Mouse (Mus musculus): Measurements from ENCODE around the gene Soga1. TPM values are rescaled to one million over a fixed set of nuclear protein-coding genes. Genes with fewer than 3 reads are reported as not detected.
A peak's percentile ranks its signal among the peaks of the same experiment; 100 is the strongest.

Soga1 gene
- 10 to 100 TPM; 11.1 to 12.2 TPM for total RNA-seq (2021)
- long read RNA-seq, experiment 1, full-length matches to known transcripts: 1 of 3 reads
- long read RNA-seq, experiment 1, partial matches to known transcripts: 1 of 3 reads
- long read RNA-seq, experiment 1, other reads (novel, unspliced or antisense): 1 of 3 reads
- long read RNA-seq, experiment 2, partial matches to known transcripts: 0 of 1 reads
- long read RNA-seq, experiment 2, other reads (novel, unspliced or antisense): 1 of 1 reads

DNA sequence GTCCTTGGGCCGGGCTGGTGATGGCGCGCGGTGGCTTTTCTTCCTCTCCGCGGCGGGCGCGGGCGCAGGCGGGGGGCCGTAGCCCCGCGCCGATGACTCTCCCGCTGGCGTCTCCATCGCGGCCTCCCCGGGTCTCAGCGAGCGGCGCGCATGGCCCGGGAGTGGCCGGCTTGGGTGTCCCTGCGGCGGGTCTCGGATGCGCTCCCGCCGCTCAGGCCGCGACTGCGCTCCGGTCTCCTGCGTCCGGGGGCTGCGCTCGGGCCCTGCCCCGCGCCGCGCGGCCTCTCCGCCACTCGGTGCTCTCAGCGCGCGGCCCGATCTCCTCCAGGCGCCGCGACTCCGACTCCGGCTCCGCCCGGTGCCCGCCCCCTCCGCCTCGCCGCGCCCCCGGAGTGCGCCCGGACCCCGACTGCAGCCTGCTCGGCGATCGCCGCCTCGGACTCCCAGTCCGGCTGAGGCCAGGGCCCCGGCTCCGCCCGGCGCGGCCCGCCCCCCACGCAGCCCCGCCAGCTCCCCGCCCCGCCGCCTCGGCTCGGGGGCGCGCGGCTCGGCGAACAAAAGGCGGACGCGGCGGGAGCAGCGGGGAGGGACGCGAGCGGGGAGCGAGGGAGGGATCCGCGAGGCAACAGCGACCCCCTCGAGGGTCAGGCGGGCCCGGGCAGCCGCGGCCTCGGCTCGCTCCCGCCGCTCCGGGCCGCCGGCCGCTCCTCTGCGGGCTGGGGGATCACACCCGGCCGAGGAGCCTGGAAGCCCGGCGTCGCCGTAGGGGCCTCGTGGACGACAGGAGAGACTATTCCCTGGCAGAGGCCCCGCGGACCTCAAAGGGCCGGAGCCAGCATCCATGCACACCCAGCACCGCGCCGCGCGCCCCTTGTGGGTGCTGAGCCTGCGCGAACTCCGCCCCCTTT lies at the start of gene Soga1:
Gene Soga1, minus strand, starts transcription at position 462 of the 908 bp plus-strand sequence.
- DNase-seq: peak; percentile 93
- intact Hi-C loops (cut with DNase I; ENCODE audit: low total_unique reads): loop anchor here (5.0 kb wide), 1 partner anchor 42 kb away; no protein-coding TSS in a partner anchor

DNA sequence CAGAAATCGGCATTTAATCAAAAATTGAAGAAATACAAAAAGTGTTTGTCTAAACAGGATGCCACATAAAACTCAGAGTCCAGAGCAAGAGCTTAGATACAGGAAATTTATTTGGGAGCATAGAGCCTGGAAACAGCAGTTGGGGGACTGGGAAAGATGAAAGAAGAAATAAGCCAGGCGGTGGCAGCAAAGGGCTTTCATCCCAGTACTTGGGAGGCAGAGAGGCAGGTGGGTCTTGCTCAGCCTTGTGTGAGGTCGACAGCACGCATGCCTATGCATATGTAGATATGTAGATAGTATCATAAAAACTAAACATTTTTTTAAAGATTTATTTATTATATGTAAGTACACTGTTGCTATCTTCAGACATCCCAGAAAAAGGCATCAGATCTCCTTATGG lies 49.0 kb upstream of the Soga1 start:
- intact Hi-C loops (cut with DNase I; ENCODE audit: low total_unique reads): no loop called here
- no peak for DNase-seq

DNA sequence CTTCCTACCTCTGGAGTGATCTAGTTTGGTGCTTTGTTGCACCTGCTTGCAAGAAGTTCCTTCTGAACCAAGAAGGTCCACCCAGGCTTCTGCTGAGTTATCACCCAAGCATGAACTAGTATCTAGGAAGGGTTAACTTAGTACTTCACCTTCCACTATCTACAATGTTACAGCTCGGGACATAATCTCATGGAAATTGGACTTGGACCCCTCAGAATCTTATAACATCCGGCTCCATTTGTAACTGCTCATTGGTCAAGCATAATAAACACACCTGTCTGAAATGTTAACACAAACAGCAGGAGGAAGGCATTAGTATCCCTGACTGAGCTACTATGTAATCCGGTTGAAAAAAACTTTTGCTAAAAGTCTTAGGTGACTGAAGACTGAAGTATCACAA lies 48.3 kb upstream of the Soga1 start:
- intact Hi-C loops (cut with DNase I; ENCODE audit: low total_unique reads): no loop called here
- no peak for DNase-seq

DNA sequence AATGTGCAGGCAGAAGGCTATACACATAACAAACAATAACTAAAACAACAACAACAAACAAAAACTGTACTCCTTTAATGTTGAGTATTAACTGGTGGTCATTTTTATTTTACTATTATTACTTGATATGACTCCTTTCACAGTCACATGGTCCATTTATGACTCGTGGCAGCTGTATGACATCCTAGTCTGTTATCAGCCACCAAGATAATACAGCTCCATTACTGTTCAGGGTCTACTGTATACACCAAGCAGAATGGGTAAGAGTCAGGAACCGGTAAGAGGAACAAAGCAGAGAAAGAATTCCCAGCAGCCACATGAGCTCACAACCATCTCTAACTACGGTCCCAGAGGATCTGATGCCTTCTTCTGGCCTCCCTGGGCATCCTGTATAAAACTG lies 46.2 kb upstream of the Soga1 start:
- intact Hi-C loops (cut with DNase I; ENCODE audit: low total_unique reads): no loop called here
- no peak for DNase-seq

DNA sequence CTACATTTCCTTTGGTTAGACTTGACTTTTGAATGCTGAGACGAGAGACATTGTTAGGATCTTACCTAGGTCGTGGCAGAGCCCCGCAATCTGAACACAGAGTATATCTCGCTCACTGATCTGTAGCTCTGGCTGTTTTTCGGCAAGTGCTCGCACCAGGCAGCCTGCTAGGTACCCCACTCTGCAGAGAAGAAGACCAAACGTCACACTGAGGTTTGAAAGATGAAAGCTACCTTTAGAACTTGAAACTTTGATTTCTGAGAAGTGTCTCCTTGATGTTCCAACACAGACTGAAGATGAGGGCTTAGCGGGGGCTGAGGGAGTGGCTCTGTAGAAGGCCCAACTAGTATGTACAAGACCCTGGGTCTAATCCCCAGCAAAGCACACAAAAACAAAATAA lies 42.7 kb upstream of the Soga1 start:
- intact Hi-C loops (cut with DNase I; ENCODE audit: low total_unique reads): no loop called here
- no peak for DNase-seq

DNA sequence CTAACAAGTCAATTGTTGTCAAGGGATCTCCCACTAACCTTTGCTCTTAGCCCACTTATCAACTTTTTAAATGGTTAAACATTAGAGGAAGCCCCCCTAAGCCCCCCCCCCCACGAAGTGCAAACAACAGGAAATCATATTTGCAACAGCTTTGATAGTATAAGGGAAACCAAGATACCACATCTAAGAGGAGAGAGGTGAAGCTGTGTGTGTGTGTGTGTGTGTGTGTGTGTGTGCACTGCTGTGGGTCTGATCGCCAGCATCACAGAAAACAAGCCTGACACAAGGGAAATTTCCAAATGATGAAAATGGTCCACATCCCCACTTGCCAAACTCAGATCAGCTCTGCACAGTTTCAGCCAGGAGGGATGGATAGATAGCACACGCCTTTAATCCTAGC lies 40.0 kb upstream of the Soga1 start:
- no peak for DNase-seq
- intact Hi-C loops (cut with DNase I; ENCODE audit: low total_unique reads): no loop called here

DNA sequence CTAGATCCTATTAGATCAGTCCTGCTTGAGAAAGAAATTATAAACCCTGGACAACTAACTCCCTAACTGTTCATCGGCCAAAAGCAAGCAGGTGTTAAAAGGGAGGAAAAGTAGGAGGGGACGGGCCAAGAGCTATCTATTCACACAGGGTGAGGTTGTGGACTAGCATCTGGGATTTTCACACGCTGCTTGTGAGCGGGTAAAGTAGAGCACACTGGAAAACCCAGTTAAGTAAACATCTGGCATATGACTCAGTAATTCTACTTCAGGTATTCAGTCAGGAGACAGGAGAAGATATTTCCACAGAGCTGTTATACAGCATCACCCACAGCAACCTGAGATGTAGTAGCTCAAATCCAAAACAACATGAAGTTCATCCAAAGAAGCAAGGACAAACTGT lies 39.5 kb upstream of the Soga1 start:
- intact Hi-C loops (cut with DNase I; ENCODE audit: low total_unique reads): no loop called here
- DNase-seq: no peak

DNA sequence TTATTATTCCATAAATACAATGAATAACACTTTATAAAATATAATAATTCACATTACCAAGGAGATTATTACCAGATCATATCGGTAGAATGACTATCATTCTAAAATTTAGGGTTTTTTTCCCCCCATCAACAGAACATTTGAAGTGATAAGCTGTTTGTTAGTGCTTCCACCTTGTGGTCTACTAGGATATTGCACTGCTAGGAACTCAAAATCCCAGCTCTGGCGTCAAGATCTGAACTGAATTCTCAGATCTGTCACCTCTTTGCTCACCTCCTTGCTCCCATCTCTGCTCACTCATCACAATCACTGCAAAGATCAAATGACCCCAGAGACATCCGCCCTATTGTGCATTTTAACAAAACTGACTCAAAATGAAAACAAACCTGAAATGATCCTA lies 37.9 kb upstream of the Soga1 start:
- intact Hi-C loops (cut with DNase I; ENCODE audit: low total_unique reads): no loop called here
- DNase-seq: no peak

DNA sequence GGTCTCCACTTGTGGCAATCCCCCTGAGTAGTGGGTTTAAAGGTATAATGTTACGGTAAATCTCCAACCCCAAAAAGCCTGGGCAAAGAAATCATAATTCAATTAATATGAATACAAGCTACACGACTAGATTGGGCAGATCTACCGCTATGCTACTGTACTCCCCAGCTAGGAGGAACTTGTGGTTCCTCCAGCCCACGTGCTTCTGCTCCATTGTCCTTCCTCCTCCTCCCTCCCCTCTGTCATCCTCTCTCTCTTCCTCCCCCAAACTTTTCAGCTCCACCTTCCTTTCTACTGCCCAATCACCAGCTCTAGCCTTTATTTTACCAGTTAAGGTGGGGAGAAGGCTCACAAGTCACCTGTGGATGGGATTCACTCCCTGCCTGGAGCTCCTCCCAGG lies 29.2 kb upstream of the Soga1 start:
- intact Hi-C loops (cut with DNase I; ENCODE audit: low total_unique reads): no loop called here
- no peak for DNase-seq

DNA sequence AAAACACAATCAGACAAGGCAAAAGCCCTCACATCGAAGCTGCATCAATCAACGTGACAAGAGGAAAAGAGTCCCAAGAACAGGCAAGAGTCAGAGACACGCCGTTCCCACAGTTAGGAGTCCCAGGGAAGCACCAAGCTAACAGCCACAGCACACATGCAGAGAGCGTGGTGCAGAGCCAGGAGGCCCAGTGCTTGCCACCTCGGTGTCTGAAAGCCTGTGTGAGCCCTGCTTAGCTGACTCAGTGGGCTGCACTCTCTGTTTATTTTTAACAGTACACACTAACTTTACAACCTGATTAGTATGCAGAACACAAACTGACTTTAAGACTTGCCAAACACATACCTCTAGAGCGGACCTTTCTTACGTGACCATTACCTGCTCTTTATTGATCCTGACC lies 25.4 kb upstream of the Soga1 start:
- intact Hi-C loops (cut with DNase I; ENCODE audit: low total_unique reads): no loop called here
- no peak for DNase-seq

DNA sequence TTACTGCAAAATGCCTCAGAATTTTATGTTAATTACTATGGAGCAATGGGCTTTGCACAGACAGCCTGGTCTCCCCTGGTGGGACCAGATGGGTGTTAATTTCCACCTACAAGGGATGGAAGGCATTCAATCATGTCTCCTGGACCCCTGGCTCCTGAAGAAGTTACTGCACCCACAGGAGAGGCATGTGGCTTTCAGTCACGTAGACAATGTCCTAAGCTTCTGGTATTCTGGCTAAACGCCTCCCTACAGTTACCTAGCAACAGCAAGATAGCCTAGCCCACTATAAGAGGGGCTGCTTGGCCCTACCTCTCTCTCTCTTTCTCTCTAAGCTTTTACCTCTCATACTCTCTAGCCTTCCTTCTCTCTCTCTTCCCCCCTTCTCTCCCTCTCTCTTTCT lies 23.2 kb upstream of the Soga1 start:
- no peak for DNase-seq
- intact Hi-C loops (cut with DNase I; ENCODE audit: low total_unique reads): no loop called here

DNA sequence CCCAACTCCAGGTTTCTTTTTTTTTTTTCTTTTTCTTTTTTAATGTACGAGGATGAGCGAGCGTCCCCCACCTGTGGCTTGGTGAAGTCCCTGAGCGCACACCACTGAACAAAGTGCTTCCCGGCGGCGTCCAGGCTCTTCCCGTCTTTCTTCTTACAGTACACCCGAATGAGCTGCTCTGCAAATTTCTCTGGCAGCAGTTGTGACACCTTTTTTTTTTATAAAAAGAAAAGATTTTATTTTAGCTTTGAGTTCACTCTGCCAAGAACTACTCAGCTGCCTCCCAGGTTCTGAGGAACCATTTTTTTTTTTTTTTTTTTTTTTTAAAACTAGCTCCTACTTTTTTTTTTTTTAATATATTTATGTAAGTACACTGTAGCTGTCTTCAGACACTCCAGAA lies 22.6 kb upstream of the Soga1 start:
- intact Hi-C loops (cut with DNase I; ENCODE audit: low total_unique reads): no loop called here
- DNase-seq: no peak

DNA sequence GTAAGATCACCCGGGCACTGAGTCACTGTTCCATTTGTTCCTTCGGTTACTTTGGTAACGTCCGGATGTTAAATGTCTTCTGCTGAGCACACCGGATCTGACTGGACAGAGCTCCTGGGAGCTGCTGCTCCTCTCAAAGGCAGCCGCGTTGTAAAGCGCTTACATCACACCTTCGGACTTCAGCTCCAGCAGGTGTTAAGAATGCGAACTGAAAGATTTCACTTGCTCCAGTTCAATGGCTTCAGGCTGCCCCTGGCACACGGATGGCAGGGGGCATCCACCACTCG lies 21.2 kb upstream of the Soga1 start:
- intact Hi-C loops (cut with DNase I; ENCODE audit: low total_unique reads): no loop called here
- no peak for DNase-seq

DNA sequence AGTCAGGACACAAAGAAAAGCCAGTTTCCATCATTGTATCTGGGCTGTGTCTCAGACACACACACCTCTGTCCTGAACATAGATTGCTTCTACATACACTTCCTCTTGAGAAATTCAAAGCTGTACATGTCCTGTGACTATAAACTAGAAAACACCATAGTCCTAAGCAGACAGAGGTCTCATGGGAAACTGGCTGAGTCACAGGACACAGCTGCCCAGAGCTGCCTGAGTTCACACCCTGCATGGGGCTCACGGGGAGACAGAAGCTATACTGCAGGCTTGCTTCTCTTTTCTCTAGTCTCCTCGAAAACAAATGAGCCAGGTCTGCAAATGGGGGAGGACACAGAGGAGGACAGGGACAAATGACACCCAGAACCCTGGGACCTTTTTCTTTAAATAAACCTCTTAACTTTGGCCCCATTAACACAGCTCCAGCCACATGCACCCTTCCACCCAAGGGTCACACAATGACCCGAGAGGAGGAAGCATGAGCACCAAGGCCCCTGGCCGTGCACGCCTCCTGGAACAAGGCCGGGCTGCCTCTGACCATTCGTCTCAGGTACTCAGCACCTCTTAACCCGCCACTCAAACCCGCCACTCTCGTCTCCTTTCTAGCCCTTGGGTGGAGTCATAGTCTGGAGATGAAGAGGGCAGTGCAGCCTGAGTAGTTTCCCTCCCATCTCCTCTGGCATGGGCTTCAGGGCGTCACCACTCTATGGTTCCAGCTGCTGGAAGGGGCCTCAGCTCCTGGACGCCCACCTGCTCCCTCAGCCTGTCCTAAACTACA lies 20.7 kb upstream of the Soga1 start:
- DNase-seq: no peak
- intact Hi-C loops (cut with DNase I; ENCODE audit: low total_unique reads): loop anchor here (10.0 kb wide), 2 partner anchors 195 to 225 kb away; no protein-coding TSS in a partner anchor

DNA sequence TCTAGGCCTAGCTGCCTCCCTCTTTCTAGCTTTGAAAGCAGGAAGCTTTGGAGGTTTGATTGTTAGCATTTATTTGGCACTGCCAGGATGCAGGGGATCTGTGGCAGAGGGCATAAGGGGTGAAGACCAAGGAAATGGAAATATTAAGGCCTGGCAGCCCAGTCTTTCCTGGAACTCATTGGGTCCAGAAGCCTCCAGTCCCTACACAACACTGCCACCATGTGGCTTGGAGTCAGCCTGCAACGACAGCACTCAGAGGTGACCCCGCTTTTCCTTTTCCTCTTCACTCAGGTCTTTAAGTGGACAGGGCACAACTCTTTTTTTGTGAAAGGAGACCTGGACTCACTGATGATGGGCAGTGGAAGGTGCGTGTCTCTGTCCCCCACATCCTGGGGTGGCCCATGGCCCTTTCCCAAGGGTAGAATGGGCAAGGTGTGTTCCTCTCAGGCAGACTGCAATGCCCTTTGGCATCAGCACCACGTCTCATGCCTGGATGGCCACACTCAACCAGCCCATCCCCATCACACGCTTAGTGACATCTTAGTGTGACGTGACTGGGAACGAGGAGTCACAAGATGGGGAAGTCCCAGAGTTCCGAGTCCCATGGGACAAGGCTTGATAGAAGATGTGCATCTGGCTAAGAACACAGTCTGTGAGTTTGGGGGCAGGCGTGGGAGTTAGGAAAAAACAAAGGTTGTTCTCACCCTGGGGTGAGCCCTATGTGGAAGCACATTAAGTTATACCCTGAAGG lies 16.1 kb upstream of the Soga1 start:
- DNase-seq: peak; percentile 72
- intact Hi-C loops (cut with DNase I; ENCODE audit: low total_unique reads): loop anchor here (10.0 kb wide), 2 partner anchors 190 to 220 kb away; no protein-coding TSS in a partner anchor

DNA sequence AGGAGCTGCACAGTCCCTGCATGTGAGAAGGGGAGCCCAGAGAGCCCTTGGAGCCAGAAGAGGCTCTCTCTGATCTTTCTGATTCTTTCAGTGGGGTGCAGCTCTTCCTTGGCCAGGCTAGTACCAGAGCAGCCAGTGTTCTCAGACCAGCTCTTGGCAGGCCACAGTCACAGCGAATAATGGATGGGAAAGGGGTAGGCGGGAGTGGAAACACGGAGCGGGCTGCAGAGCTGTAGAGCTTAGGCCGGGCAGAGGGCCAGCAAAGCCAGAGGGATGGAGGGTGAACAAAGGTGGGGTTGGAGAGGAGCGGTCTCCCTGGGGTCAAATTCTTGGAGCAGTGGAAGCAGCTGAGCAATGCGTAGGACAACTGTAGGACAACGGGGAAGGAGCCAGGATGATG lies 13.0 kb upstream of the Soga1 start:
- DNase-seq: peak; percentile 65
- intact Hi-C loops (cut with DNase I; ENCODE audit: low total_unique reads): loop anchor here (5.0 to 10.0 kb wide), 3 partner anchors 55 to 217 kb away; no protein-coding TSS in a partner anchor

DNA sequence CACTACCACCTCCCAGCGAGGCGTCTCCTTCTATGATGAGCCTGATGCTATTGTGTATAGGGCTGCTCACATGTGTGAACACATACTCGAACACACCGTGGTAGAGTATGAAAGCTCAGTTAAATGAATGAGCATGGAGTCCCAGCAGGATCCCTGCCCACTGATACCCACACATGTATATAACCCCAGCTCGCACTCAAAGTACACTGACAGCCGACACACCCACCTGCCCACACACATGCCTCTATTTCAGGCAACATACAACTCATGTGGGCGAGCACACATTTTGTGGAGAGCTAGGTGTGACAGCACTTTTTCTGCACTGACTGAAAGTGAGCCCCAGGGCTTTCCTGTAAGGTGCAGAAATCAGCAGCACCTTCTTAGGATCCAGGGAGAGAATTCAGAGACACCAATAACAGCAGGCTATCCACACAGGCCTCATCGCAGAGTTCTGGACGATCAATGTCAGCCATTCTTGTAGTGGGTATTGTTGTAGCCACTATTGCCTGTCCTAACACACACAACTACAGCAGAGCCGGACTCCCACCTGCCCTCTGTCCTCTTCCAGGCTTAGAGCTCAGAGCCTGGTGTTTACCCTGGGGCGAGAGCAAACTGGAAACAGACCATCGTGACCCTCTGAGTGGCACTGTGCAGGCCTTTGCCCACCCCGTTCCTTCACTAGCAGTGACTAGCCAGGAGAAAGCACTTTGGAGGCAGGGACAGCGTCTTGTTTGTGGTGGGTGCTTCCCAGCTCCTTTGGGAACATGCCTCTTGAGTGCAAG lies 8.7 kb upstream of the Soga1 start:
- intact Hi-C loops (cut with DNase I; ENCODE audit: low total_unique reads): no loop called here

DNA sequence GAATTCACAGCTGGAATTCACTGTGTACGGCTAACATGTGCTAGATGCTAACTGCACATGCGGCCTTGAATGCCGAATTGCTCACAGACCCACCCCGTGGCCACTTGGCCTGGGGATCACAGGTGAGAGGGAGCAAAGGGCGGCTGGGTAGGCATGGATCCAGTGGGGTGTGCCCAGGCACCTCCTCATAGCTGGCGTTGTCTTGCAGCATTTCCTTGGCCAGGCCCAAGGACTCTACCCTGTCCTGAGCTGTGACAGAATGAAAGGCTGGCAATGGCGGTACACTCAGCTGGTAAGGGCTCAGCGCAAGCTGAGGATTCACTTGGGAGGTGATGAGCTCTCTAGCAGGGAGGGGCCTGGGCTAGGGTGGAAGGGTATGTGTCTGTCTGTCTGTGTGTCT lies 7.7 kb upstream of the Soga1 start, which contains the start of gene Tldc2:
Gene Tldc2, plus strand, starts transcription at position 260 of the 400 bp plus-strand sequence.
- intact Hi-C loops (cut with DNase I; ENCODE audit: low total_unique reads): no loop called here
- no peak for DNase-seq

More for the DNA sequence above, 8.7 kb upstream of the Soga1 start:
- DNase-seq: no peak

Measured in gastrocnemius, postnatal 14 days (tissue).